Mouse (Mus musculus) heart, postnatal 0 days (tissue): Measurements from ENCODE around the gene Galnt9.

Source experiments
- CTCF ChIP-seq: IDR thresholded peaks from 2 replicates; pipeline ENCODE4 v1.5.1; 2016; ENCODE audit warnings: antibody characterized with exemption, control low read depth, low read depth
- EP300 ChIP-seq: IDR thresholded peaks from 2 replicates; pipeline ENCODE4 v1.6.1; 2016; ENCODE audit warnings: antibody characterized with exemption, low read depth

DNA sequence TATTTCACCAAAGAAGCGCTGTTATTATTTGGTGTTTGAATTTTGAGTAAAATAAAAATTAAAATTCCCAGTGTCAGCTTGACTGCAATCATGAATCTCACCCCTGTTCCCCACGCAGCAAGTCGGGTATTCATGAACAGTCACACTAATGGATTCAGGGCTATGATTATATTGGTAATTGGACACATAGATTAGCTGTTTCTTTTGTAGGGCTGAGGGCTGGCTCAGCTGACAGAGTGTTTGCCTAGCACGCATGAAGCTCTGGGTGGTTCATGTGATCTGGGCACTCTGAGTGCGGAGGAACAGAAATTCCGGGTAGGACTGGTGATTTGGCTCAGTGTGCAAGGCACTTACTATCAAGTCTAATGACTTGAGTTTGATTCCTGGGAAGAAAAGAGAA lies 33.8 kb upstream of the Galnt9 start:
- no peak for TF ChIP-seq CTCF
- TF ChIP-seq EP300, result no peak
